Mouse (Mus musculus) kidney, embryonic 15.5 days (tissue): ENCODE results near the gene Rassf7. TPM values are rescaled to one million over a fixed set of nuclear protein-coding genes. Genes with fewer than 3 reads are reported as not detected.
"Not testable (repeated sequence)": the region's sequence is repeated elsewhere in the genome, so short reads cannot be mapped to it uniquely, and the experiment has no call there.

Experiments used
- ATAC-seq: fragments of 200-750 bp; cut with Nextera tagmentation; replicated peaks from 2 replicates; pipeline ENCODE4 v1.8.0; 2017; ENCODE audit warnings: moderate TSS enrichment; ENCODE audit not compliant: low FRiP score
- H3K27ac ChIP-seq: fragments of 300-500 bp; sonication (generic); 2 replicates; pipeline ENCODE4 v1.5.1; 2015; ENCODE audit warnings: mild to moderate bottlenecking, inconsistent platforms
- H3K27me3 ChIP-seq: fragments of 300-500 bp; sonication (generic); 2 replicates; pipeline ENCODE4 v1.6.1; 2015; ENCODE audit warnings: inconsistent platforms
- H3K36me3 ChIP-seq: fragments of 300-500 bp; sonication (generic); 2 replicates; pipeline ENCODE4 v1.6.1; 2015; ENCODE audit warnings: inconsistent platforms
- H3K4me1 ChIP-seq: fragments of 300-500 bp; sonication (generic); 2 replicates; pipeline ENCODE4 v1.6.1; 2015; ENCODE audit warnings: inconsistent platforms
- H3K4me2 ChIP-seq: fragments of 300-500 bp; sonication (generic); 2 replicates; pipeline ENCODE4 v1.6.1; 2015; ENCODE audit warnings: moderate library complexity, mild to moderate bottlenecking, inconsistent platforms
- H3K4me3 ChIP-seq: fragments of 300-500 bp; sonication (generic); replicated peaks from 2 replicates; pipeline ENCODE4 v1.5.1; 2015; ENCODE audit warnings: mild to moderate bottlenecking, inconsistent platforms
- H3K9ac ChIP-seq: fragments of 300-500 bp; sonication (generic); 2 replicates; pipeline ENCODE4 v1.6.1; 2015; ENCODE audit warnings: mild to moderate bottlenecking, inconsistent platforms
- H3K9me3 ChIP-seq: fragments of 300-500 bp; sonication (generic); replicated peaks from 2 replicates; pipeline ENCODE4 v1.6.1; 2016; ENCODE audit warnings: inconsistent platforms
- WGBS: fragments of 180-500 bp; shearing (Covaris S2); methylation state at CpG from one replicate; pipeline ENCODE4 v1.1.7; 2015; ENCODE audit warnings: mixed read lengths; 5-methylcytosine and 5-hydroxymethylcytosine counted together
- polyA plus RNA-seq: library from polyadenylated mRNA; unstranded; fragments of >200 nt; fragmentation: Nextera tagmentation; extraction: Ambion mirVana; gene quantifications from 2 replicates; pipeline ENCODE4 v1.2.1, GENCODE M21; 2015

Rassf7 gene
- polyA plus RNA-seq, 1 experiment from 2014 or later, result 66.9 TPM

GRCm38 (mm10) chr7:141229702-141230101 is 14.0 kb downstream of the Rassf7 start:
- WGBS, result 59% methylated on average over 6 of the region's 6 CpGs
- no peaks in the 10 kb centered on the region for H3K27me3 ChIP-seq
- peaks cover 24% of the 10 kb centered on the region for H3K4me1 ChIP-seq
- H3K9me3 ChIP-seq, result no peaks in the 10 kb centered on the region
- ATAC-seq, result no peak
- H3K9ac ChIP-seq, result peak overlapping the region; percentile 94
- H3K36me3 ChIP-seq, result peaks cover 43% of the 10 kb centered on the region
- H3K4me2 ChIP-seq, result peak overlapping the region; percentile 84
- no peak overlapping the region for H3K27ac ChIP-seq
- peak overlapping the region; percentile 82 for H3K4me3 ChIP-seq

- Histone ChIP-seq H3K27ac (no peak overlapping the region), H3K4me2 (peak overlapping the region; percentile 84; the same call in 1 of the 2 replicates), H3K27me3 (no peaks in the 10 kb centered on the region), H3K4me1 (peaks cover 24% of the 10 kb centered on the region), H3K9ac (0 out of 2 replicates have a peak overlapping the region, but pooled peaks have one; percentile 94), H3K9me3 (no peaks in the 10 kb centered on the region), H3K4me3 (peak overlapping the region; percentile 82), H3K36me3 (peaks cover 52% of the 10 kb centered on the region)
- 93% methylated on average over 4 of the region's 4 CpGs for WGBS
- no peak for ATAC-seq
Measured at GRCm38 (mm10) chr7:141230570-141230969, 14.9 kb downstream of the Rassf7 start.

- Histone ChIP-seq H3K27ac (no peak overlapping the region), H3K36me3 (peaks cover 57% of the 10 kb centered on the region), H3K9me3 (no peaks in the 10 kb centered on the region), H3K4me2 (no peak overlapping the region), H3K4me3 (no peak overlapping the region), H3K4me1 (peaks cover 24% of the 10 kb centered on the region), H3K9ac (no peak overlapping the region), H3K27me3 (no peaks in the 10 kb centered on the region)
- ATAC-seq, result no peak
- 86% methylated on average over 3 of the region's 3 CpGs for WGBS
Measured at GRCm38 (mm10) chr7:141231111-141231510, 15.5 kb downstream of the Rassf7 start.

DNA sequence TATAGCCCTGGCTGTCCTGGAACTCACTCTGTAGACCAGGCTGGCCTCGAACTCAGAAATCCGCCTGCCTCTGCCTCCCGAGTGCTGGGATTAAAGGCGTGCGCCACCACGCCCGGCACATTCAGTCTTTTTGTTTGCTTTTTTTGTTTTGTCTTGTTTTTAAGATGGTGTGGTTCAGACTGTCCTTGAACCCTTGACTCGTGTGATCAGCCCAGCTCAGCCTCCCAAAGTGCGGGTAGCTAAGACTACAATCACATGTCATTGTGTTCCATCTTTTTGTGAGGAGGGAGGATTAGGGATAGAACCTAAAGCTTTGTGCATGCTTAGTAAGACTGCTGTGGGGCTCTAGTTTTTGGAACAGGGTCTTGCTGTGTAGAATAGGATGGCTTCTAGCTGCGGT is 15.9 kb downstream of the Rassf7 start:
- Histone ChIP-seq H3K27me3 (no peaks in the 10 kb centered on the region), H3K9me3 (no peaks in the 10 kb centered on the region), H3K4me3 (no peak overlapping the region), H3K9ac (no peak overlapping the region), H3K27ac (no peak overlapping the region), H3K4me2 (no peak overlapping the region), H3K4me1 (peaks cover 24% of the 10 kb centered on the region), H3K36me3 (peaks cover 61% of the 10 kb centered on the region)
- 95% methylated on average over 10 of the region's 10 CpGs for WGBS
- no peak for ATAC-seq

DNA sequence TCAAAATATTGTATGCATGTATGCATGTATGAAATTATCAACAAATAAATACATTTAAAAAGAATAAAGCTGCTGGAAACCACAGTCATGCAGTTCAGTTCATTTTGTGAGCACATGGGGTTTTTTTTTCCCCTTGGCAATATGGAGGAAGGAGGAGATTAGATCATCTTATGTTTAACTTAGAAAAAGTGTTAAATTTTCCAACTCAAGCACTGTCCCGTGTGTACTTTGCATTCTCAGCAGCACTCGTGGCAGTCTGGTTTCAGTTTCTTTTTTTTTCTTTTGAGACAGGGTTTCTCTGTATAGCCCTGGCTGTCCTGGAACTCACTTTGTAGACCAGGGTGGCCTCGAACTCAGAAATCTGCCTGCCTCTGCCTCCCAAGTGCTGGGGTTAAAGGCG is 34.8 kb downstream of the Rassf7 start:
- H3K4me1 ChIP-seq, ATAC-seq, H3K27ac ChIP-seq, H3K4me2 ChIP-seq, H3K27me3 ChIP-seq, H3K4me3 ChIP-seq, H3K9me3 ChIP-seq, H3K9ac ChIP-seq: not testable (repeated sequence)
- WGBS, result 92% methylated on average over 4 of the region's 4 CpGs
- peaks cover 98% of the 10 kb centered on the region for H3K36me3 ChIP-seq

DNA sequence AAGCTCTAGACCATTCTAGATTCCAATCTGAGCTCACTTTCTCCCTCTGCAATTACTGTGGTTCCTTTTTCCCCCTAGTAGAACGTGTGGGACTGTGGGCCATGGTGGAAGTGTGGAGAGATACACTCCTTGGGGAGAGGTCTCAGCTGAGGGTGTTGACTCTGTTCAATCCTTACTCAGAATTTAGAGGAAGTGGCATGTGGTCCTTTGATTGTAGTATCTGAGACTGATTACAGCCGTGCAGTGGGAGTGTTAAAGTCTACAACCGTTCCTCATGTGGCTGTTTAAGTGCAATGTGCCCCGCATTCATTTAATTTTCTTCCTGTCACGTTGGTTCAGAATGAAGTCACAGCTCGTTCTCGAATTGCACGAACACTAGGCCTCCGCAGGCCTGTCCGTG is 40.5 kb downstream of the Rassf7 start:
- 93% methylated on average over 10 of the region's 10 CpGs for whole genome bisulfite sequencing
- no peak overlapping the region for H3K4me2 ChIP-seq
- H3K36me3 ChIP-seq, result peaks cover 98% of the 10 kb centered on the region
- no peaks in the 10 kb centered on the region for H3K4me1 ChIP-seq
- H3K27ac ChIP-seq, result no peak overlapping the region
- no peaks in the 10 kb centered on the region for H3K9me3 ChIP-seq
- no peak for ATAC-seq
- H3K4me3 ChIP-seq, result no peak overlapping the region
- H3K9ac ChIP-seq, result no peak overlapping the region
- no peaks in the 10 kb centered on the region for H3K27me3 ChIP-seq

DNA sequence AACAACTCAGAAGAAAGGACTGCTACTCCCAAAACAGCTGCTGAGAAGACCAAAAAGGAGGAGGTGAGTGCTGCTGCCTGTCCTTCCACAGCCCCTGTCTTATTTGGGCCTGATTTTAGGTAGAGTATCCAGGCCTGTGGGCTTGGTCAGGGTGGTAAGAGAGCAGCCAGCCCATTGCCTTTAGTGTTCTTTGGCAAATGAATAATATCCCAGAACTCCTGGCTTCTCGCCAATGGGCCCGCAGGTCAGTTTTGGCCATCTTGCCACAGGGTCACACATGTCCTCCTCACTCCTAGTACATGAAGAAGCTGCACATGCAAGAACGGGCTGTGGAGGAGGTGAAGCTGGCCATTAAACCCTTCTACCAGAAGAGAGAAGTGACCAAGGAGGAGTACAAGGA is 45.8 kb downstream of the Rassf7 start:
- H3K4me1 ChIP-seq, result peaks cover 22% of the 10 kb centered on the region
- no peak overlapping the region for H3K27ac ChIP-seq
- 88% methylated on average over 3 of the region's 3 CpGs for WGBS
- H3K27me3 ChIP-seq, result no peaks in the 10 kb centered on the region
- no peak for ATAC-seq
- H3K9ac ChIP-seq, result no peak overlapping the region
- no peak overlapping the region for H3K4me2 ChIP-seq
- no peak overlapping the region for H3K4me3 ChIP-seq
- peaks cover 79% of the 10 kb centered on the region for H3K36me3 ChIP-seq
- no peaks in the 10 kb centered on the region for H3K9me3 ChIP-seq

GRCm38 (mm10) chr7:141263640-141264039 is 48.0 kb downstream of the Rassf7 start:
- no peak overlapping the region for H3K9ac ChIP-seq
- WGBS, result 92% methylated on average over 13 of the region's 13 CpGs
- ATAC-seq, result no peak; the same call in 1 of the 2 replicates

GRCm38 (mm10) chr7:141264041-141264700 is 48.5 kb downstream of the Rassf7 start:
- Histone ChIP-seq H3K36me3 (peaks cover 52% of the 10 kb centered on the region), H3K4me2 (no peak overlapping the region), H3K4me3 (no peak overlapping the region), H3K27me3 (no peaks in the 10 kb centered on the region), H3K9ac (no peak overlapping the region), H3K27ac (no peak overlapping the region), H3K9me3 (no peaks in the 10 kb centered on the region), H3K4me1 (peaks cover 24% of the 10 kb centered on the region)
- ATAC-seq, result no peak
- 77% methylated on average over 11 of the region's 11 CpGs for WGBS

More at GRCm38 (mm10) chr7:141263640-141264039, 48.0 kb downstream of the Rassf7 start:
- H3K4me1 ChIP-seq, result peaks cover 24% of the 10 kb centered on the region
- no peak overlapping the region for H3K4me3 ChIP-seq
- no peaks in the 10 kb centered on the region for H3K9me3 ChIP-seq
- peaks cover 57% of the 10 kb centered on the region for H3K36me3 ChIP-seq
- H3K27me3 ChIP-seq, result no peaks in the 10 kb centered on the region
- H3K4me2 ChIP-seq, result no peak overlapping the region
- H3K27ac ChIP-seq, result no peak overlapping the region

DNA sequence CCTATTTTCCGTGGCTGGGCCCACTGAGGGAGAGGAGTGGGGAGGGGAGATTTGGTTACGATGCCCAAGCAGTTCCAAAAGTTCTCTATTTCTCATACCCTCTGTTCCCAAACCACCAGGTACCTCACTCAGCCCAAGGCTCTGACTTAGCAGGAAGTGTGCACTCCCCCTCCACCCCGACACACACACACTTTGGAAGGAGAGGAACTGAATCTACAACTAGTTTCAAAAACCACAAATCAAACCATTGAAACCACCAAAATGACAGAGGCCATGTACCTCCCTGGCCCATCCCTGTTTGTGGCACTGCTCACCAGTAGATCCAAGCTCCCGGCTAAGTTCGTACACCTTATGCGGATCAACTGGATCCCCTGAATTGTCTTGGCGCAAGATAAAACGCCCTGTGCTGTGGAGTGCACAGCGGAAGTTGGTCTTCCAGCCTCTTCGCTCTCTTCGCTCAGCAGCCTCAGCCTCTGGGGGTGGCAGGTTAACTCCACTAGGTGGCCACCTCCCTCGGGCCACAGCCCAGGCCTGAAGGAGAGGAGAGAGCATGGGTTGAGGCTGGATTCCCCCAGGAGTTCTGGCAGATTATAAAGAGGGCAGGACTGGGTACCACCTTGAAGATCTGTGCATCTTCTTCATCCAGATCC is 49.2 kb downstream of the Rassf7 start:
- 0 out of 2 replicates have a peak overlapping the region, but pooled peaks have one; percentile 11 for H3K27ac ChIP-seq
- peak overlapping the region; percentile 56 for H3K4me3 ChIP-seq
- ATAC-seq, result peak; percentile 73
- no peaks in the 10 kb centered on the region for H3K9me3 ChIP-seq
- 0 out of 2 replicates have a peak overlapping the region, but pooled peaks have one; percentile 12 for H3K9ac ChIP-seq
- H3K27me3 ChIP-seq, result no peaks in the 10 kb centered on the region
- H3K4me1 ChIP-seq, result peaks cover 24% of the 10 kb centered on the region
- H3K4me2 ChIP-seq, result peak overlapping the region; percentile 86
- WGBS, result 33% methylated on average over 12 of the region's 12 CpGs
- H3K36me3 ChIP-seq, result peaks cover 45% of the 10 kb centered on the region

DNA sequence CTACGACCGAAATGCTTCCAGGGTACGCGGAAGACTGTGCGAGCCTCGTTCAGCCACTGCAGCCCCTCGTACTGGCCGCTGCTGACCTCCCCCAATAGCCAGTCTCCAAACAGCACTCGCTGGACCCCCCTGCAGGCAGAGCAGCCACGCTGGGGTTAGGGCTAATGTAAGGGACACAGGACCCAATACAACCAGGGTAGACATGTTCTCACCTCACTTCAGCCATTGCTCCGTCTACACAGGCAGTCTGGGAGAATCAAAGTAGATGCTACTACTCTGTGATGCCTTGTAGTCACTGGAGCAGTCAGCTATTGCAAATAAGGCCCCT is 49.7 kb downstream of the Rassf7 start:
- H3K36me3 ChIP-seq, result peaks cover 40% of the 10 kb centered on the region
- H3K4me2 ChIP-seq, result peak overlapping the region; percentile 86
- H3K9ac ChIP-seq, result 0 out of 2 replicates have a peak overlapping the region, but pooled peaks have one; percentile 12
- peak overlapping the region; percentile 11; the same call in 1 of the 2 replicates for H3K27ac ChIP-seq
- H3K4me1 ChIP-seq, result peaks cover 24% of the 10 kb centered on the region
- WGBS, result 31% methylated on average over 11 of the region's 11 CpGs
- ATAC-seq, result 0 out of 2 replicates have a peak, but pooled peaks have one; percentile 23
- H3K9me3 ChIP-seq, result no peaks in the 10 kb centered on the region
- peak overlapping the region; percentile 56 for H3K4me3 ChIP-seq
- no peaks in the 10 kb centered on the region for H3K27me3 ChIP-seq

GRCm38 (mm10) chr7:141265739-141266561 is 50.3 kb downstream of the Rassf7 start, which contains the start of gene Irf7:
Gene Irf7 (minus strand): TSS chr7:141266481.
- peak within 1 kb of the TSS; percentile 86 for H3K4me2 ChIP-seq
- H3K9ac ChIP-seq, result peak within 1 kb of the TSS; percentile 49
- no peaks in the 10 kb centered on the region for H3K27me3 ChIP-seq
- H3K4me3 ChIP-seq, result peak within 1 kb of the TSS; percentile 56
- peaks cover 34% of the 10 kb centered on the region for H3K36me3 ChIP-seq
- no peaks in the 10 kb centered on the region for H3K9me3 ChIP-seq
- H3K27ac ChIP-seq, result peak within 1 kb of the TSS; percentile 52
- 4% methylated on average over 25 of the region's 25 CpGs for WGBS
- ATAC-seq, result peak; percentile 71
- peaks cover 24% of the 10 kb centered on the region for H3K4me1 ChIP-seq
